Mouse (Mus musculus) bone marrow, adult 2 months (tissue): ENCODE measurements at regions not wholly inside any gene's neighbourhood (a gene's known extent, or its start where the extent isn't known, plus 50 kb on each side); places are given as distances from the start of the nearest gene placed in this dataset.

ENCODE experiments used
- CTCF ChIP-seq: fragments of 200-500 bp; IDR thresholded peaks from 2 replicates; pipeline ENCODE4 v1.5.1; 2011; ENCODE audit warnings: low read length, control low read depth; ENCODE audit not compliant: control insufficient read depth, insufficient read depth
- POLR2A ChIP-seq: fragments of 200-500 bp; IDR thresholded peaks from 2 replicates; pipeline ENCODE4 v1.6.1; 2011; ENCODE audit warnings: low read depth, mild to moderate bottlenecking, control low read depth, low read length, borderline replicate concordance; ENCODE audit not compliant: control insufficient read depth

DNA sequence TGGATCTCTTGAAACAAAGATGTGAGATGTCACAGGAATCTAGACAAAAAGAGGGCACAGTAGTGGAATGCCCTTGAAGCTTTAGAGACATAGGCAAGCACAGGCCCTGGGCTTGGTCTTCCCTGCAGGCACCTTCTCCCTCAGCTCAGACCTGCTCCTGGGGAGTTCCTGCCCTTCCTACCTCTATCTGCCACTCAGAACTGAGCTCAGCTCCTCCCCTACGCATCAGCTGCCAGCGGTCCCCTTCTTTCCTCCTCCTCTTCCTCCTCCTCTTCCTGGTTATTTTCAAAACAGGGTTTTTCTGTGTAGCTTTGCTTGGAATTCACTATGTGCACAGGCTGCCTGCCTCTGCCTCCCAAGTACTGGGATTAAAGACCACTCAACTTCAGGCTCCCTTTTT, 157.6 kb upstream of the Zfp706 start:
- no peak for TF ChIP-seq CTCF
- TF ChIP-seq POLR2A: no peak
